Mouse (Mus musculus): ENCODE data around the gene Gm7995. TPM values are rescaled to one million over a fixed set of nuclear protein-coding genes. Genes with fewer than 3 reads are reported as not detected.
"Not testable (repeated sequence)": the region's sequence is repeated elsewhere in the genome, so short reads cannot be mapped to it uniquely, and the experiment has no call there.

Gene Gm7995
- polyA plus RNA-seq (2015; fragmentation: Nextera tagmentation; extraction: Ambion mirVana) = not detected in 2 replicates

DNA sequence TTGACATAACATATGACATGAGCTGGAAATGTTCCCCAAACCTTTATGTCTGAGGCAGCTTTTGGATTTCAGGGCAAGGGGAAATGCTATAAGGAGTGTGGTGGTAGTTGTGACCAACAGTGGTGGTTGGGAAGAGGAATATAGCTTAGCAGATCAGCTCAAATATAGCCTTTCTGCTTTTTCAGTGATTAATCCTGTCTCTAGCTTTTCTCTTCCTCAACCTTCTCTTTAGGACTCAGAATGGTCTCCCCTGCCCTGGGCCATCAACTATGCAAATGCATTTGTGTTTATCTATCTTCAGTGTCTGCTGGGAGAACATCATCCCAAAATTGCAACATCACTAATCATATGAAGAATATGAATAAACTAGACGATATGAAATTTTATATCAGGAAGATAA is at the start of gene Gm7995:
TSS of gene Gm7995 (plus strand) at position 301 of the 400 bp plus-strand sequence.
- not testable (repeated sequence) for DNase-seq (ENCODE audit: low spot score)

DNA sequence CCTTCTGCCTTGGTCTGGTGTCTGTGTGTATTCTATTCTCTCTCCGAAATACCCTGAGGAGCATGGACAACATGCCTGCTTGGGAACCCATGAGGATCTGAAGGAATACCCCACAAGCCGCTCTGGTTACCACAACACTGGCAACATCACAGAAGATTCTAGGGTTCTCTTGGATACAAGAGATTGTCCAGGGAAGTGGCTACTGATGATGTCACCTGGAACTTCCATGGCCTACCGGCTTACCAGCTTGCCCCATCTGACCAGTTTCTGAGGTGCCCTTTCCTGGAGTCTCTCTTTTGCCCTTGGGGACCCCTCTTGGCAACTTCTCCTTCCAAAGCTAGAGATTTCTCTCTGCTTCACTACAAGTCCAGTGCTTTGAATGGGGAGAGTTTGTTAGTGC is 12.8 kb upstream of the Gm7995 start, which contains the start of gene Gm9611:
TSS of gene Gm9611 (minus strand) at position 101 of the 400 bp plus-strand sequence.
- not testable (repeated sequence) for DNase-seq (ENCODE audit: low spot score)

Small RNAs within 50 kb of the gene (microRNA-seq; reads per million reads assigned to microRNA genes)
- gene Gm25208 (ENCODE audit: borderline number of aligned reads) (not detected), gene Gm25892 (ENCODE audit: borderline number of aligned reads) (not detected)

Other genes with a start within 250 kb of the Gm7995 start
- gene Gm7951, start 192.8 kb upstream of the Gm7995 start, polyA plus RNA-seq (2015; fragmentation: Nextera tagmentation; extraction: Ambion mirVana) = not detected in 2 replicates
- not detected in 2 replicates for gene Gm17027, start 147.6 kb upstream of the Gm7995 start, polyA plus RNA-seq (2015; fragmentation: Nextera tagmentation; extraction: Ambion mirVana)
- gene Gm3573, start 119.4 kb upstream of the Gm7995 start, polyA plus RNA-seq (2015; fragmentation: Nextera tagmentation; extraction: Ambion mirVana) = not detected in 2 replicates
- not detected in 2 replicates for gene Gm17026, start 50.2 kb upstream of the Gm7995 start, polyA plus RNA-seq (2015; fragmentation: Nextera tagmentation; extraction: Ambion mirVana)
- gene Gm9611, start 12.9 kb upstream of the Gm7995 start, polyA plus RNA-seq (2015; fragmentation: Nextera tagmentation; extraction: Ambion mirVana) = not detected in 2 replicates
- gene Gm8005, start 129.5 kb downstream of the Gm7995 start, polyA plus RNA-seq (2015; fragmentation: Nextera tagmentation; extraction: Ambion mirVana) = not detected in 2 replicates
- not detected in 2 replicates for gene Gm8011, start 153.7 kb downstream of the Gm7995 start, polyA plus RNA-seq (2015; fragmentation: Nextera tagmentation; extraction: Ambion mirVana)
- gene Gm8020, start 192.1 kb downstream of the Gm7995 start, polyA plus RNA-seq (2015; fragmentation: Nextera tagmentation; extraction: Ambion mirVana) = not detected in 2 replicates
- not detected in 2 replicates for gene Gm8024, start 214.1 kb downstream of the Gm7995 start, polyA plus RNA-seq (2015; fragmentation: Nextera tagmentation; extraction: Ambion mirVana)

Data from thymus, postnatal 0 days (tissue).